Mouse (Mus musculus): ENCODE data around the gene Kcnk10.

Kcnk10 gene

GRCm38 (mm10) chr12:98571896-98572680 is 6.0 kb downstream of the Kcnk10 start:
- DNase-seq (ENCODE audit: inconsistent ontology term), result no peak

DNA sequence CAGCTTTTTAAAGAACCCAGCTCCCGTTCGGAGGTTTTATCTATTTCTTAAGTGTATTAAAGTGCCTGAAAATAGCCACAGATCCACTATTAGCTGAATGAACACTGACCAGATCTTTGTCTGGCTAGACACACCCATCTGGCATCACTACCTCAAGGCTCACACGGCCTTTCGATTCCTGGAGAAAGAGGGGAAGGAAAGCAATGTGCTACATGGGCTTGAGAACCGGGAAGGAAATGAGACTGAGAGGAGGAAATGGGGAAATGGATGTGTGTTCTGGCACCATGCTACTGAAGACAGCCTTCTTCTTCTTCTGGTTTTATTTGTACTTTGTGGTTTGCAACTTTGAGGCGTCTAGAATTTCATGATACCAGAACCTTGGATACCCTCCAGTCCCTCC is 8.7 kb downstream of the Kcnk10 start:
- DNase-seq (ENCODE audit: inconsistent ontology term), result no peak

- no peak for DNase-seq (ENCODE audit: inconsistent ontology term)
Measured at GRCm38 (mm10) chr12:98567877-98568276, 10.2 kb downstream of the Kcnk10 start.

DNA sequence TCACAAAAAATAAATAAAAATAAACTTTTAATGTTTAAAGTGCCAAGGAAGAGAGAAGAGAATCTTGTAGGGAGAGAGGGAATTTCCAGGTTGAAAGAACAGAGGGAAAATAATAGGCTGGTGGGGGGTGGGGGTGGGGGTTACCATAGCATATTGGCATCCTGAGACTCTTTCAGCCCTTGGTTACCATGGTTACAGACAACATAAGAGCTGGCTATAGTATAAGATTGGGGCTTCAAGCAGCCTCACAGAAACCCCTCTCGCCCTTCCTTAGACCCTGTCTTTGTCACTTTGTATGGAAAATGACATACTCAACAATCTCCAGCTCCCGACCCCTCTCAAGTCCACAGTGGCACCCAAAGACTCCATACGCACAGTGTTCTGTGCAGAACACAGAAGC is 13.7 kb downstream of the Kcnk10 start:
- no peak for DNase-seq (ENCODE audit: inconsistent ontology term)

DNA sequence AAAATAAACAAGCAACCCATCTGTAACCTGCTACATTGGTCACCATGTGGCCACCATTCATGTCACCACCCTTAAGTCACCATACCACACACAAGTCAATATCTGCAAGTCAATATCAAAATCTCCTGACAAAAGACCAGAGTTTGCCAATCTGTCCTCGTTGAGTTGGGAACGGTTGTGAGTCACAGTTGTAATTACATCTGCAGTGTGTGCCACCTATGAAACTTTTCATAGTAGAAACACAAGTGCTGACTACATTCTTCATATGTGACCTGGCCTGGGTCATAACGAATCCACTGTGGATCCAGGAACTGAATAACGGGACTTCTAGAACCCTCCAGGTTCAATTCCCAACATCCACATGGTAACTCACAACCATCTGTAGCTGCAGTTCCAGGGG is 14.8 kb downstream of the Kcnk10 start:
- DNase-seq (ENCODE audit: inconsistent ontology term), result no peak

DNA sequence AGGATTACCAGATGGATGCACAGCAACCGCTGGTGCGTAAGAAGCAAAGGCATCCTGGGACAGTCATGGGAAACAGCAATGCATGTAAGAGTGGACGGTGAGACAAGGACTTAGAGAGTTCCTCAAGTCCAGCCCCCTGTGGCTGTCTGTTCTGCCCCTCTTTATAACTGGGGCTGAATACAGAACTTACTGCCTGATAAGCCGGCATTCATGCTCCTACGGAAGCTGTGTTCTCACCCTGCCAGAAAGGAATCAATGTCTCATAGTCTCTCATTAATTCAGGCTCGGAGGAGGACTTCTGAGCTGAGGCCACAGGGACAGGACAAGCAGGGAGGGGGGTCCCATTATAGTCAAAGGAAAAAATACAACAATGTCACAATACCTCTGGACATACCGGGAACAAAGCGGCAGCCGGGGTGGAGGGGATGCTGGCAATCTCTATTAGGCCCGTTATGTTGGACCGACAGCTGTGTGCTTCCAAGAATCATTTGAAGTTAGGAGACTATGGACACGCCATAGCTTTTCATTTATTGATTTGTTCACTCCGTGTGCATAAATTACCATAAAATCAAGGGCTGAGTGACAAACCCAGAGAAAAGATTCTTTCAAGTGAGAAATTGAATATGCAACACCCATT is 15.7 kb downstream of the Kcnk10 start:
- no peak for DNase-seq (ENCODE audit: inconsistent ontology term)

DNA sequence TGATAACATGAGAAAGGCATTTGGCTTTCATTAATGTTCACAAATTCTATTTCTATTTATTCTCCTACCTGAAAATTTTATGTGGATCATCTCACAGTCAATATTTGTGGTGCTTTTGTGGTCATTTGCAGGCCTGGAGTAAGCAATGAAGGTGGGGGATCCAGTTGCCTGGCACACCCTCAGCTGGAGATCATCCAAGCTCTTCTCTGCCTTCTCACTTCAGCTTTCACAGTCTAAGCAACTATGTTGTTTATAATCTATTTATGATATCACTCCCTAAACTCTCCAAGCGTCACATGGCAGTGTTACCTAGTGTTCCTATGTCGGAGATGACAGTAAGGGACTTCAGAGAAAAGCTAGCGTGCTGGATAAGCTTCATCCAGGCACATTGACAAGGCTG is 18.1 kb downstream of the Kcnk10 start:
- DNase-seq (ENCODE audit: inconsistent ontology term), result no peak

GRCm38 (mm10) chr12:98557013-98557677 is 21.0 kb downstream of the Kcnk10 start:
- DNase-seq (ENCODE audit: inconsistent ontology term), result no peak

DNA sequence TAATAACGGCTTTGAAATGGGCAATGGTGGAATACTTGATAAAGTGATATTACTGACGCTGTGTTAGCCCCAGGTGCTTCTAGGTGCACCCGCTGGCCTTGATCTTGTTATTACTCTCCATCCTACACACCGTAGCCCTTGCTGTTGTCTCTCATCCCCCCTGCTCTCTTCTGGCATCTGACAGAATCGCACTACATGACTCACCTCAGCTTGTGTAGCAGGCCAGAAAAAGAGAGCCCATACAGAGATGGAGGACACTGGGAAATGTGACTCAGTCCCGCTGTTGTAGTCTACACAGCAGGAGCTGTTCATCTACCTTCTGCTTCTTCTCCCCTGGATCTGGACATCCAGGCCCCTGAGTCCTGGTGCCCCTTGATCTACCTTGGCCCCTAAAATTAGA is 28.1 kb downstream of the Kcnk10 start:
- DNase-seq (ENCODE audit: inconsistent ontology term), result no peak

DNA sequence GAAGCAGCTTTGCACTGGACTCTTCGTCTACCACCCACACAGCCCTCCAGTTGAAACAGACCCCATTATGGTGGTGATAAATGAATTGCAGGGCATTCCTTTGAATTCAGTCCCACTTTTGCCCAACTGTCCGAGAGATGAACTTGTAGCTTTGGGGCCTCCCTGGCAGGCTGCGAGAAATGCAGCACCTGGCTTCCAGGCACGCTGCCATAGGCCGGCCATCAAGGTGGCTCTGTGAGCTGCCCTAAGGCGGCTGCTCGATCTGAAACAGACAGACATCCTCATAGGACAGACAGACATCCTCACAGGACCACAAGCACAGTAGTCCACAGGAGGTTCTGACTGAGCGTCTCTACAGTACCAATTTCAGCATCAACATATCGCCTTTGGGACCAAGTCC is 30.0 kb downstream of the Kcnk10 start:
- DNase-seq (ENCODE audit: inconsistent ontology term), result no peak

DNA sequence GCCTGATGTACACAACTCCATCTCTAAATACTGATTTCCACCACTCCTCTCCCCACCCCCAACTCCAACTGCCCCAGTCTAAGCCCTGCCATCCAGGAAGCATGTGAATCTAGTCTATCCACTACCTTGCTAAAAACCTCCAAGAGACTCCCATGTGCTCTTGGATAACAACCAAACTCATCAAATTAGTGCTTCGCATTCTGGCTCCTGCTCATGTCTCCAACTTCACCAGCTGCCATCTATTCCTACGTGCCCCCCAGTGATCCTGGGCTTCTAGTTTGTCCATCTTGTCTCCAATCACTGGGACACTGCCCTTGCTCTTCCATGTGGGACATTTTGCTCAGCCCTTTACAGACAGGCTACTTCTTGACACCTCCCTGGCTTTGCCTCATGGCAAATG is 32.2 kb downstream of the Kcnk10 start:
- DNase-seq (ENCODE audit: inconsistent ontology term), result no peak

- DNase-seq (ENCODE audit: inconsistent ontology term), result peak; percentile 69
Measured at GRCm38 (mm10) chr12:98545251-98545560, 32.9 kb downstream of the Kcnk10 start.

DNA sequence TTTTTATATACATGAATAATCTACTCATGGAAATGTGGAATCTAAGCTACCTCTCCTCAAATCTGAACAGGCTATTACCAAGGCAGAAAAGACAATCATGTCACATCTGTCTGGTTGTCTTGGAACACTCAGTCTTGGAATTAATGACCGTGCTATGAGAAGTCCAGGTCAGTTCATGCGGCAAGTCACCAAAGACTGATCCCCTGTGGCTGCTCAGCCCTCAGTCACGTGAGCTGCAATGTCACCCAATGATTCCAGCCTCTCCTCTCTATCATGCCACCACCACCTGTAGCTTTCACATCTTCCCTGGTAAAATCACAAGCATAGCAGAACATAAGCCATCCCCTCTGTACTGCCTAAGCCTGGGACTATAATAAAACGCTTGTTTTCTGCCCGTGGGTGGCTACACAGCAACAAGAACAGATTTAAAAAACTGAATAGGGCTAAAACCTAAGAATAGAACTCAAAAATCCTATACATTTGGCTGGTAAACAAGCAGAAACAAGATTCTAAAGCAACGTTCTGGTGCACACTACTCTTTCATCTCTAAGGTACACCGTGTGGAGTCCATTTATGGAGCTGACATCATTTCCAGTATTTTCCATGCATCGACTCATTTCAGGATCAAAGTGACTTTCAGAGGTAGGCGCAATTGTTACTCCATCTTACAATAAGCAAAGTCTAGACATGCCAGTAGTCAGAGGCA is 33.4 kb downstream of the Kcnk10 start:
- no peak for DNase-seq (ENCODE audit: inconsistent ontology term)

DNA sequence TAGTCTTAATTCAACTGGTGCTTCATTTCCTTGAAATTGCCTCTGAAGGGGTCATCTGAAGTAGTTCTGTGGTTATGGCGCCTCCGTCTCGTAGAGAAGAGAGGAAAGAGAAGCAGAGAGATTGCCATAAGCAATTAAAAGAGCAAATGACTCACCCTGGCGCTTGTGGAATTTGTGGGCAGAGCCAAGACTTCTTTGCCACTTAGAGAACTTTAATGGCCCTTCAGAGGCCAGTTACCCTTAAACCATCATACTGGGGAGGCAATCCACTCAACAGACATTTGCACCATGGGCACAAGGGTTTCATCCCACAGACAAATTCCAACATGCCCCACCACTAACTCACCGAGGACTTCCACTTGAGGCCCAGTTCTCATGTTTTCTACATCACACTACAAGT is 41.4 kb downstream of the Kcnk10 start:
- peak; percentile 78 for DNase-seq (ENCODE audit: inconsistent ontology term)

DNA sequence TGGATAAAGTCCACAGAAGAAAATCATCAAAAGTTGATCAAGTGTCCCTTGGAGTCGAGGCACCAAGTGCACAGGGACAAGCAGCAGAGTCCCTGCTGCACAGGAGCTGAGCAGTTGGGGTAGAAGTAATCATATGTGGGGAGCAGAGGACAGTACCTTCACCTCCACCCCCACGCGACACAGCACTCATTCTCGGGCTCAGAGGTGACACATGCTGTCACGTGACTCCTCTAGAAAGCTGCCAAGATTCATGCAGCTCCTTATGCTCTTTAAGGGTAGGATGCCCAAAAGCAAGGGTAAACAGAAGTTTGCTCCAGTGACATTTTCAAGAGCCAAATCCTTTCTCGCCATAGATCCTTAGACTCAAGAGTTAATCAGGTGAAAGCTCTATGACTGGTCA is 42.1 kb downstream of the Kcnk10 start:
- DNase-seq (ENCODE audit: inconsistent ontology term), result no peak

DNA sequence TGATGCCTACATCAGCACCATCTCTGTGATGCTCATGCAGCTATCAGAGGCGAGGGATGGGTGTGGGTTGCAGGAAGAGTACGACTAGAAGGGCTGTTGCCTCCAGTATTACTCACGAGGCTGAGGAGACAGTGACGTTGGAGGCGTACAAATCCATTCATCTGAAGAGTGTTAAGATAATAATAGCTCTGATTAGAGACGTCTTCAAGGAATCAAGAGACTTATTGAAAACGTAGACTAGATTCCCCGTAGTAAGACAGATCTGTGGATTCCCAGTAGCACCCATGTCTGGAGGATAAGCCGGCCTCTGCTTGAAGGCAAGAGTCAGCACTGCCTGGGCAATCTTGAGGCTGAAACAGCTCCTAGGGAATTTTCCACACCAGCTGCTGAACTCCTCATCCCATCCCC is 42.6 kb downstream of the Kcnk10 start:
- no peak for DNase-seq (ENCODE audit: inconsistent ontology term)

GRCm38 (mm10) chr12:98528635-98529034 is 49.5 kb downstream of the Kcnk10 start:
- DNase-seq (ENCODE audit: inconsistent ontology term), result no peak

DNA sequence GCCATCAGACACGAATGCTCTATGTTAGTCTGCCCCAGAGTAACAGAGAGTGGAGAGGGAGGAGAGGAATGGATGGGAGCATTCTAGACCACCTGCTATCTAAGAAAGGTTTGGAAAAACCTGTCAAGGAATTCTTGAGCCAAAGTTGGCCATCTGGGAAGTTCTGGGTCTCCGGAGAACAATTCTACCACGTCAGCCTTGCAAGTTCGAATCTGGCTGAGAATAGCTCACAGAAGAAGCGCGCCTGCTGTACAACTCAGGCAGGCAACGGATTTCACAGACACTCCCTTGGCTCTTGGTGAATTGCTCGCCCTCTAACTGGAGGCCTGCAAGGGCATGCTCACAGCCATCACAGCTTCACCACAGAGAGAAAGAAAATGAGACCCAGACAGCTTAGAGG is 52.7 kb downstream of the Kcnk10 start:
- DNase-seq (ENCODE audit: inconsistent ontology term), result no peak

GRCm38 (mm10) chr12:98524331-98525311 is 53.5 kb downstream of the Kcnk10 start:
- peak; percentile 12 for DNase-seq (ENCODE audit: inconsistent ontology term)

- DNase-seq (ENCODE audit: inconsistent ontology term), result no peak
Measured at GRCm38 (mm10) chr12:98521311-98521710, 56.8 kb downstream of the Kcnk10 start.

DNA sequence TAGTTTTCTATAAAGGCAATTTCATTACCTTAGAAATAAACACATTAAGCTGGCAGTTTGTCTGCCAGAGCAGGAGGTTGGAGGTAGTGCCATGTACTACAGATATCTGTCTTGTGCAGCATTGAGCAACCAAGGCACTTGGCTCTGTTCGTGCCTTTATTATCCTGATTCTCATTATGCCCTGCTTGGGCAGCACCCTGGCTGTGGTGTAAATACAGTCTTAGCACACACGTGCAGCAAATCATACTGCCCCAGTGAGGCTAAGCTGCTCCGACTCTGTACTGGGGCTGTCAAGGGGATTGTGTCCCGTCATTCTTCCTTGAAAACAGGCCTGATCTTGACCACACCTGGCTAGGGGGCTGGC is 57.6 kb downstream of the Kcnk10 start:
- no peak for DNase-seq (ENCODE audit: inconsistent ontology term)
